Mouse (Mus musculus) frontal cortex, postnatal 10 days (tissue): ENCODE data around the gene Cdh13.
A peak's percentile ranks its signal among the peaks of the same experiment; 100 is the strongest.

ENCODE experiments used
- DNase-seq, 2 experiments: peaks; one replicate each; pipeline ENCODE4 v3.0.0; 2022; ENCODE audit warnings: low spot score in 2 of 2, mixed read lengths in 1 of 2

Gene Cdh13

DNA sequence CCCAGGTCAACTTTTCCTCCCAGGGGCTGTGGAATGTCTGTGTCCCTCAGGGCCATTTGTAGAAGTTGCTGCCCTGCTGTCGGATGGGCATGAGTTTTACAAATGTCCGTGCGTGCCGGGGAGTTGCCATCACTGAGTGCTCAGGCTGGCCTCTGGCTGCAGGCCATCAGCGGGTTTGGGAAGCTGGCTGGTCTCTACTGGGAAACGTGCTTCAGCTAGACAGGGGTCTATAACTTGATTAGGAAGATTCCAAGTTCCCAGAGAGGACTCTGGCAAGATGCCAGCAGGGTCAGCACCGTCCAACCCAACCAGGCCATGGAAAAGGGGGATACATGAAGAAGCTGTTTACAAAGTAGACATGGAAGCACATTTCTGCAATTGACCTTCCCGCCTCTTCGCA lies 163.0 kb downstream of the Cdh13 start:
- DNase-seq, result no peak

DNA sequence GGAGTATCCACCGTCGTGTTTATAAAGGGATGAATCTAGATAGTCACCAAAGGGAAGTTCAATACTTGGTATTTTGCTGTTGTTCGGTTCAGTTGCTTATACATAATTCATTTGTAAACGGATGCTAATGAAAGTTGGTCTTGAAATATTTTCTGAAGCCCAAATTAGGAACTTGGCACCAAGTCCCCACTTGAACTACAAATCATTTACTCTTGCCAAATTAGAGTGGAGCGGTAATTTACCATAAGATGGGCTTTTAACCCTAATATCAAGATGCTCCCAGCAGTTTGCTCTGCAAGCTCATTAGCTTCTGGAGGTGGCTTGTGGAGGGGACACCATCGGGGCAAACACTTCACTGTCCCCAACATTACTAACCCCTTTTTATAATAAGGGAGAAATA lies 164.5 kb downstream of the Cdh13 start:
- no peak for DNase-seq

DNA sequence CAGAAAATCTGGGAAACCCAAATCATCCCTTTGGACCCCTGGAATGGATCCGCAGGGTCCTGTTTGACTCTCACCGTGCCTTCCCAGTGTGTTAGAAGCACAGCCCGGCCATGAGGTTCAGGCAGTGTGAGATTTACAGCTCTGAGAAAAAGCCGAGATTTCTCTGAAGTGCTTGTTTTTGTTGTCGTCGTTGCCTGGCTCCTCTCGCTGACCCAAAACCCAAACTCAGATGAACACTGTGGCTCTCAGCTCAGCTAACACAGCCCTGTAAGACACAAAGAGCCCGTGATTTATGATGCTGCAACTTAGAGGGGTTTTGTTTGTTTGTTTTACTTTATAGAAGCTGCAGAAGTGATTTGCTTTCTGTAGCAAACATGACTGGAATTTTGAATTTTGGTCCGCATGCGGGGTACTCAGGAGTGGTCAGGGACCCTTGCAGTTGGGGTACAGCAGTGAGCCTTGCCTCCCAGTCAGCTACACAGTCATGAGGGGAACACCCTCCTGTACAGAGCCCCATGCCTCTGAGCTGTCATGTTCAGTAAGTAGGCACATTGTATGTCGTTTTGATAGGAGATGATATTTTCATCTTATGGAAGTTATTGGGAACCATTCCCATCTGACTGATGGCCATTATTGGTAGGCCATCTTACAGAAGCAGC lies 169.0 kb downstream of the Cdh13 start:
- no peak for DNase-seq

DNA sequence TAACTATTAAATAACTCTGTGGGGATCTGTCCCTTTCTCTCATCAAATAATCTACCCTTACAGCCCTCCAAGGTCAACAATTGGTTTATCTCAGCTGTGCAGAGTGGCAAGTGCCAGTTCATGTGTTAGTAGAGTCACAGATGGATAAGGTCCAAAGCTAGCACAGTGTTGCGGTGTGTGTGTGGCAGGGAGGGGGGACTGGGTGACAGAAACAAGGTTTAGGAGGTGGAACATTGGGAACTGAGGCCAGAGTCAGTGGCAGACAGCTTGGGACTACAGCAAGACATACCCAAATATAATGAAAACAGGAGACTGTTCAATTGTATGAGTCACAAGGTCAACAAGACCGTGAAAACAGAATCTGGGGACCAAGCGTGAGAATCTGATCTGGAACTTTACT lies 171.7 kb downstream of the Cdh13 start:
- DNase-seq, result no peak

DNA sequence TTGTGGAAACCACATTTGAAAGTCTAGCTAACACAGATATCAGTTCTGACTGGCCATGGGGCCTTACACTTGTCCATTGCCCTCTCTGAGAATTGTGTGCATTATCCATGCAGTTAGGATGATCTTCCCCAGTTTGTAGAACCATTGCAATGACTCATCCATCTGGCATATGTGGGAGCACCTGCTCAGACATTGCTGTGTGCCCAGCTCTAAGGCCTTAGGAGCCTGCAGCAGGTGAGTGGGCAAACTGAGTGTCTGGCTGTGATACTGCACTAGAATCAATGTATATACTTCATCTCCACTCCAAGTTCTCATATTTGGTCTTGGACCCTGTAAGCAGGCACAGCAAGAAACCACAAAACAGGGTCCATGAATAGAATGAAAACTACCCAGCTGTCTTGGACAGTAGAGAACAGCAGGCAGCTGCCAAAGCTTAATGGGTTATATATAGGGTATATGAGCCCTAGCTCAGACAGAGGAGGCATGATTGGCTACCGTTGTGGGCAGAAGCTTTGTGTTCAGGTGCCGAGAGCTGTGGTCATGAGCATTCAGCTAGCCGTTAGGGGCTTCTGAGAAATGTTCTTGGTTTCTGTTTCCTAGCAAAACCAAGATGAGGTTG lies 181.9 kb downstream of the Cdh13 start:
- no peak for DNase-seq

DNA sequence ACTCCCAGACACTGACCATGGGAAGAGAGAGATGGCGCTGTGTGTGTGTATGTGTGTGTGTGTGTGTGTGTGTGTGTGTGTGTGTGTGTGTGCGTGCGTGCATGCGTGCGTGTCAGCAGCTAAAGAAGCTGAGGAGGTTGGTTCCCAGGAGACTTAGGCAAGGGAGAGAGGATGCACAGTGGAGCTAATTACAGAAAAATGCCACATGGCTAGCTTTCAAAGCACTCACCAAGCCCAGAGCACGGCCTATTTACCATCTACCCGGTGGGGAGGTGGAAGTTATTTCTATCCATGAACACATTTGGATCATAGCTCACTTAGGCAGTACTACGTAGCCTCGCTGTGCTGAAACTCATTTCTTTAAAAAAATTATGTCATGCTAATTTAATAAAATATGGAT lies 194.1 kb downstream of the Cdh13 start:
- no peak for DNase-seq

DNA sequence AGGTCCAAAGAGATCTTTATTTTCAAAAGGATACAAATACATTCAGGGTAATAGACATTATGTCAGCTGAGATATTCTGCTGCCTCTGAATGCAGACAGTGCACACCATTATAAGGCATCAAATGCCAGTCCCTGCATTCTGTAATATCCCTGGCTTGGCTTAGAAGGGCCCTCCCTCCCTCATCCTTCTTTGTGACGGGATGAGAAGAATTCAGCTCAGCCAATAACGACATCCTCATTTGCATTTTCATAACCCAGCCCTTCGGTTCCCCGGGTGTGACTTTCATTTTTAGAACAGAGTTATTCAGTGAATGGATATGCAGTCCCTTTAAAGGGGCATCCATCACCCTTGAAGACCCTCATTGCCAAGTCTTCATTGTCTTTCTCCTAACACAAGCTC lies 205.2 kb downstream of the Cdh13 start:
- DNase-seq, result peak in 1 of 2 experiments; percentile 20

DNA sequence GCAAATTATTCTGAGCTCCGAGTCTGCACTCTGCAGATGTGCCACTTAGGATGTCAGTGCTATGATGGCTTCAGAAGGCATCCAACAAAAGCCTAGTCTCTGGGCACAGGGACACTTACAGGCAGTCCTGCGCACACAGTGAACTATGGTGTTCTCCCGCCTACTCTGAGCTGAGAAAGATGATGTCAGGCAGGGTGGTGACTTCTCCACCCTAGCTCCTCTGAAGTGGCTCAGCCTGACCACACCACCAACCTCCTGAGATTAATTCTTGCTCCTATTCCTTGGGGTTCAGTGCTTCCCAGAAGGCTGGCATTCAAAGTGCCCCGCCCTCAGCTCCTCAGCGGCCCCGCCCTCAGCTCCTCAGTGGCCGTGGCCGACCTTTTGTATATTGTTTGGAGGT lies 219.0 kb downstream of the Cdh13 start:
- no peak for DNase-seq

DNA sequence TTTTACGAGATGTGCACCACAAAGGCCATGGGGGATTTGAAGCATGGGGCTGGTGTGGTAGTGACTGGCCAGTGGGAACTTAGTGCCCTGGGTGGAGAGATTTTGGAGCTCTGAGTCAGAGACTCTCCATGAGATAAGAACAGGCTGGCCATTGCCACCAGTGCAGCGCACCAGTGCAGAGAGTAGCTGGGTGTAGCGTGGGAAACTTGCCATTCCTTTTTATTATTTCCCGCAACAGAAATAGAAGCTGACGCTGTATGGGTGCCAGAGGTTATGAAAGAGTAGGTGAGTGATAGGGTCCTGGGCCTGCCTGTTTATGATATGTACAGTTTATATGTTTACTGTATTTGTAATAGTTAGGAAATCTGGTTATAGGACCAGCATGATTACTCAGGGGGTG lies 225.9 kb downstream of the Cdh13 start:
- no peak for DNase-seq

DNA sequence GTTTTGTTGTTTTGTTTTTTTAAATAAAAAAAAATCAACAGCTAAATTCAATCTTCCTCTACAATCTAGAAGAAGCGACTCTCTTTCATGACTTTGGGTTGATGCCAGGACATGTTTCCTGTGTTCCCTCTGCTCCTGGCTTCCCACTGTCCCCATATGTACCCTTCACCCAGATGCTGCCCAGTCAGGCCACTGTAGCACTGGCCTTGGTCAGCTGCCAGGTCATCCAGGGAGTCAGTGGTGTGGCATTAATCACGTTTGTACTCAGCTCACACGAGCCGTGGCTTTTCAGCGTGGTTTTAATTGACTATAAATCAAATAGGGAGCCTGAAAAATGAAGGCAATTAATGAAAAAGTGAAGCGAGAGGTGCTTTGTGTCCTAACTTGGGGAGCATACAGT lies 229.7 kb downstream of the Cdh13 start:
- DNase-seq, result no peak

DNA sequence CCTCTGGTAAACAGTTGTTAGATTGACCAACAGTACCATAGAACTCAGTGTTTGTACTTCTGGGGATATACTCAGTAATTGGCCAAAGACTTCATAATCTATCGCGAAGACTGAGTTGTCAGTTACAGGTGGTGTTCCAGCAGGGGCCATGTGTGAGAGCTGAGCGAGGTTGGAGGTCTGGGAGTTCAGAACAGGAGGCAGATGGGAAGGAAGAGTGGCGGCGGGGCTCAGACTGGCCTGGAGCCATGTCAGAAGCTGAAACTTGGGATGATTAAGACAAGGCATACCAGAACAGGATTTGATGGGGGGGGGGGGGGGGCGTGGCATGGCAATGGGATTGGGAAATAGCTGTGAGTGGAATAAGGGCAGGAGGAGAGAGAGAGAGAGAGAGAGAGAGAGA lies 232.1 kb downstream of the Cdh13 start:
- no peak for DNase-seq

DNA sequence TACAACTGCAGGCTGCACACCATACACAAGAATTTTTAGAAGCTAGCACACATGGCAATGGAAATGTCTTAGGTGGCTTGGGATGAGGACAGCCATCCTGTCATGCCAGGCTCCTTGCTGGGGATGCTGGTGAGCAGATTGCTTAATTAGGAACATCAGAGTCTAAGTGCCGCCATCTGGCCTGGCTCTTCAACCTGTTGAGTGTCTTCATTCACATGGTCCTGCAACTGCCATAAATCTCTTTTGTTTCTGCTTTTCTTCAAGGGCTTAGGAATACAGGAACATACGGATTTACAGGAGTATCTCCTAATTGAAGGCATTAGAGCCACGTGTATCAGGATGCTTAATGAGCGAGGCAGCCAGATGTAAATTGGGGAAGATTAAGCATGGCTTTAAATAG lies 233.5 kb downstream of the Cdh13 start:
- DNase-seq, result no peak

DNA sequence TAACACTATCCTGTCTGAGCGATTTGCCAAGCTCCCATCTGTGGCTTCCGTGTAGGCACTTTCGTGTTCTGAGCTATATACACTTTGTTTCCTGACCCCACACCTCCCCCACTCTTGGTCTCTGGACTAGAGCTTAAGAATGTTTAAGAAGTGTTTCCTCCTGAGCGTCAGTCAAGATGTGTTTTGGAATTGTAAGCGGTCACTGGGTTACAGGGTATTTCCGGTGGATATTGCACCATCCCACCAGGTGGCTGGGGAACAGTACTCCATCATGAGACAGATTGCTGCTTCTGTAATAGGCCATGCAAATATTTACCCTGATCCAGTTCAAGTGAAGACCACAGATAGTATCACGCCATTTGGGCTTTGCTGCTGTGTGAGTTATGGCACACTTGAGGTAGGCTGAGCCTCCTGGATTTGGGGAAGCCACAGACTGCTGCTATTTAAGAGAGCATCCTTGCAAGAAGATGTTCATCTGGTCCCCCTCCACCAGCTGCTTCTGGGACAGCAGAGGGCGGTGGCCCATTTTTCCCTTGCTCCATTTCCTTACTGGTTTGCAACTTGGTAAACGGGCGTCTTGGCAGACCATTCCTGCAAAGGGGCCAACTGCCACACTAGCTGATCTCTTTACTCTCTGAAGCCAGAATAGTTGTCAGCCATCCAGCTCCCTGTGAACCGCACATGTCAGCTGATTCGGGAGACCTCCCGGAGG lies 234.7 kb downstream of the Cdh13 start:
- peak; percentile 27 to 50 for DNase-seq

DNA sequence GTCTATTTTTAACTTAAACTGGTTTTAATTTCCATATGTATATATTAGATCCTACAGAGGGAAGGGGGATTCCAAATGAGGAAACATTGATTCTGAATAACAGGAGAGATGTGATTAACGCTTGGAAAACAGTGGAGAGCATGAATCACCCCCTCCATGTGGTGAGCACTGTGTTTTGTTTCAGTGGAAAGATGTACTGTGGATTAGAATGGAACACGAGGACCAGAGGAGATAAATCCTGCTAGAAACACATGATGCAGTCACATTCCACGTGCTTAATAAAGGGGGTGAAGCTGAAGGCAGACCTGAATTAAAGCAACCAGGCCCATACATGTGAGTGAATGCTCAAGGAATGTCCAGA lies 235.2 kb downstream of the Cdh13 start:
- no peak for DNase-seq

DNA sequence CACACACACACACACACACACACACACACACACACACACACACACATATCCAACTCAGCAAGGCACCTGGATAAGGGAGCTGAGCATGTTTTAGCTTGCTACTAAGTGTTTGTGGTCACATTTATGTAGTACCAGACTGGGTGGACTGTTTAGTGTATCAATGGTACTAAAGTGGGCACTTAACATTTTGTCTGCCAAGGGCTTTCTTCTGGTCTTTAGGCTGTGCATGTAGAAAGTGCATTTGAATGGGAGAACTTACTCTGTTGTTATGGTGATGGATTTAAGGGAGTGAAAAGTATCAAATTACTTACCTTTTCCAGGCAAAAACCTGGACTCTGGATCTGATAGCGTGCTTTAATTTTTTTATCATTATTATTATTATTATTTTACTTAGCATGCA lies 240.4 kb downstream of the Cdh13 start:
- DNase-seq, result no peak

DNA sequence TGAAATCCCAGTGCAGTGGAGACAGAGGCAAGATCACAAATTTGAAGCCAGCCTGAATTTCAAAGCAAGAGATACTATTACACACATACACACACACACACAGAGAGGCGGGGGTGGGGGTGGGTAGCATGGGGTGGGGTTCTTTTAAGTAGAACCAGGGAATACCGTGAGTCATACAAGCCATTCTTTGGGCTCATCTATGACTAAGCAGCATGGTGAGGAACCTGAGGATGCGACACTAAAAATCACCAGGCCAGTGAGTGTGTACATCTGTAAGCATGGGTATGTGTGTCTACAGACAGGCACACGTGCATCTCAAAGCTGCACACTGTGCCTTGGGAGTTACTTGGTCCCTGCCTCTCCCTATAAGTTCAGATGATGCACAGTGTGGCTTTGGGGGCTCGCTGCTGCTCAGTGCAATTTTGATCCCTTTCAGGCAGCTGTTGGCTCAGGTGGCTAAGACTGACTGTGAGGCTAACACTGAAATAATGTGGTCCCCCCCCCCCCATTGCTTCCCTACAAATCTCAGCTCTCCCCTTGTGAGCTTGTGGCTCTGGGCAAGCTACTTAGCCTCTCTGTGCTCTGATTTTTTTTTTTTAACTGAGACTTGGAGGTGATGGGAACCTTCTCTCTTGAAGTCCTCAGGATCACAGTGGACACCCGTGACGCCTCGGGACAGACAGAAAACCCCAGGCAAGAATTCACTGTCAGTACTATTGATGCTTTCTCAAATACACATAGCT lies 255.5 kb downstream of the Cdh13 start:
- DNase-seq, result no peak

DNA sequence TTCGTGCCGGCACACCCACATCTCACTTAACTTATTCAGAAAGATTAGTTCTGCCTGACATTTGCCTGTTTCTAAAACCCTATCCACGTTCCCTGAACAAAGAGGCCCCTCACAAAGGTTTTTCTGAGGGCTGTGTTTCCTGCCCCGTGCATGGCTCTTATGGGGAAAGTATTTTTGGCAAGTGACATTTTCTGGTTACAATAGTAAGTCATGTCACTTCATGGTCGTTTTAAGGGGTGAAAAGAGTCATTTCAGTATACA lies 256.0 kb downstream of the Cdh13 start:
- DNase-seq, result no peak

DNA sequence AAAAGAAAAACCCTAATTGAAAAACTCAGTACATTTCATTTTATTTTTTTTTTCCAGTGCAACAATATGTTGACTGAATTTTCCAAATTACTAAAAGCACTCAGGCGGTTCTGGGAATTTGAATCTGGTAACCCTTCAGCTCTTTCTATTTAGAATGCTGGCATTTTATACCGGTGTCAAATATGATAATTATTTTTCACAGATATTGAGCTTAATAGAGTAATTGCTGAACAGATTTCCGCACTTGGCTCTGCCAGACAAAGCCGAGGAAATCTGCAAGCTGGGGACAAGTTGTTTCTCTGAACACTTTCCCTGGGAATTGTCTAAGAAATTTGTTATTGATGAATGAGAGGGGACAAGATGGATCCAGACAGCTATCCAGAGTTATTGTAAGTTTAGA lies 256.4 kb downstream of the Cdh13 start:
- no peak for DNase-seq

DNA sequence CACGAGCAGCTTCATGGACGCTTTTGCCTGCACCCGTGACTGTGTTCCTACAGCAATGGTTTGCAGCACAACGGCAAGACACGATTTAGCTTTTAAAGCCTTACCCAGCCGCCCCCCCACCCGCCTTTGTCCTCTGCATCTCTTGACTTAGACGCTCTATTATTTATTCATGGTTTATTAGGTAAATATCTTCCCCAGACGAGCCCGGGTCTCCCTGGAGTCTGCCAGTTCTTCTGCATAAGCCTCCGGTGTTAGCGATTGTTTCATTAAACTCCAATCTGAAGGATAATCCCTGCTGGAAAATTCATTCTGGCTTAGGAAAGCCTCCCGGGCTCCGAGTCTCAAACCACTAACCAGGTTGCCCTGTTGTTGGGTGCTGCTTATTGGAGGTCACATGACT lies 268.9 kb downstream of the Cdh13 start:
- no peak for DNase-seq

DNA sequence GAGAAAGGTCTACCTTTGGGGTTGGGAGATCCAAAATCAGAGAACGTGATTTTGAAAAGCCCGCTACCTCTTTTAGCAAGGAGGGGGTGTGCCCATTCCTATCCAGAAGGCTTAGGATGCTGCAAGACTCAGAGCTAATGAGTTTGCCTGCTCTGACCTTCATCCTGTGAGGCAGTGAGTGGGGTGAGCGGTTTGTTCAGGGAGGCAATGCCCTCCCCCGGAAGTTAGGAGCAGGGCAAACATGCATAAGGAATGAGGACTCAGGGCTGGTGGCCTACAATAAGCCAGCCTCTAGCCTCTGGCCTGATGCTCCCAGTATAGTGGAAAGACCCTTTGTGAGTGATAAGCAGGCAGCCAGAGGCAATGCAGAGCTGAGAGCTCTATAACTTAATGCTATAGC lies 269.3 kb downstream of the Cdh13 start:
- no peak for DNase-seq

DNA sequence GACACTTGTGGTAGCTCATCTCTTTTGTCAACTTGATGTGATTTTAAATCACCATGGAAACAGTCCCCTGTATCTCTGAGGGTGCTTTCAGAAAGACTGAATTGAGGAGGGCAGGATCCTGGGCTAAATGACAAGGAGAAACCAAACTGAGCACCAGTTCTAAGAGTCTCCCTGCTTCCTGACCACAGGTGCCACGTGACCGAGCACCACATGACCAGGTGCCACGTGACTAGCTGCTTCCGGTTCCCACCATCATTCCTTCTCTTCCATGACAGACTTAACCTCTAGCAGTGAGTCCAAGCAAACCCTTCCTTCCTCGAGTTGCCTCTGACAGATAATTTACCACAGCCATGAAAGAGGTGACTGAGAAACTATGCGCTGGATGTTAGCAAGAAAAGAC lies 280.5 kb downstream of the Cdh13 start:
- no peak for DNase-seq

DNA sequence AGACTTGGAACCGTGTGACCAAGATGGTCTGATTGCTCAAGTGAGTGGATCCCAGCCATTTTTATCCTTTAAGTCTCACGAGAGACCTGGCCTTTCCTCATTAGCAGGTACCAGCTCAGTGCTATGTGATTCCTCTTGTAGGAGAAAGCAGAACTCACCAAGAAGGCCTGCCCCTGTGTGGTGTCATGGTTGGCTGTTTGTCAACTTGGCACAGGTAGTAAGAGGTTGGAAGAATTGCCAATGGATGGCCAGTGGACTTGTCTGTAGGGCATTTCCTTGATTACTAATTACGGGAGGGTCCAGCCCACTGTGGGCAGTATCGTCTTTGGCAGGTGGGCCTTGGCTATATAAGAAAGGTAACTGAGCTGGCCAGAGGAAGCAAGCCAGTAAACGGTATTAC lies 281.7 kb downstream of the Cdh13 start:
- no peak for DNase-seq
